Mouse (Mus musculus) liver, adult 2 months (tissue): ENCODE data around the gene Gpn2.

ENCODE experiments used
- CTCF ChIP-seq: fragments of 200-500 bp; IDR thresholded peaks from 2 replicates; pipeline ENCODE4 v1.5.1; 2011; ENCODE audit warnings: low read depth, low read length, control low read depth
- POLR2A ChIP-seq: fragments of 200-500 bp; IDR thresholded peaks from 2 replicates; pipeline ENCODE4 v1.6.1; 2011; ENCODE audit warnings: low read length, control low read depth; ENCODE audit not compliant: insufficient read depth; ENCODE audit errors: extremely low read depth

DNA sequence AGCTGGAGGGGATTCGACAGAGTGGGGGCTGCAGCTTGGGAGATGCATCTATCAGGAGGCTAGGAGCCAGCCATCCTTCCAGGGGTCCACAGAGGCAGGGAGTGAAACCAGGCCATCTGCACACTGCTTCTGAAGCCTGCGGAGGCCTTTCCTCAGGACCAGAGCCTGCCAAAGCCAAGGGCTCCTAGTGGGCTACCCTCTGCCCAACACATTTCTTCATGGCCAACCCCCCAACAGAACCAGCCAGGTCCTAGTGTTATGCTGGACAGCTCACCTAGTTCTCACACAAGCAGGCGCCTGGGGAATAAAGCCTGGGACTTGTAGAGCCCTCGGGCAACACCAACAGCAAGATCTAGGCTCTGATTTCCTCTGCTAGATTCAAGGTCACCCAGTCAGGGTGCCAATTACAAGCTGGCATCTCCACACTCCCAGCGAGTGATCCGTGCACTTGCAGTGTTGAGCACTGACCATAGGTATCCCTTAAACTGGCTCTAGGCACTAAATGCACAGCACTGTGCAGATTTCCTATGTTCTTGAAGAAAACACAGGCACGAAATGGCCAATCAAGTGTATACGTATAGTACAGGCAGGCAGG lies 46.3 kb downstream of the Gpn2 start:
- no peak for TF ChIP-seq CTCF
- TF ChIP-seq POLR2A = no peak
